Mouse (Mus musculus) yolk sac, embryonic 10.5 days (tissue): Measurements from ENCODE around the gene Gm20388.

Source experiments
- DNase-seq: peaks from one replicate; pipeline ENCODE4 v3.0.0-alpha.2; 2017; ENCODE audit warnings: low spot score

Gm20388 gene

DNA sequence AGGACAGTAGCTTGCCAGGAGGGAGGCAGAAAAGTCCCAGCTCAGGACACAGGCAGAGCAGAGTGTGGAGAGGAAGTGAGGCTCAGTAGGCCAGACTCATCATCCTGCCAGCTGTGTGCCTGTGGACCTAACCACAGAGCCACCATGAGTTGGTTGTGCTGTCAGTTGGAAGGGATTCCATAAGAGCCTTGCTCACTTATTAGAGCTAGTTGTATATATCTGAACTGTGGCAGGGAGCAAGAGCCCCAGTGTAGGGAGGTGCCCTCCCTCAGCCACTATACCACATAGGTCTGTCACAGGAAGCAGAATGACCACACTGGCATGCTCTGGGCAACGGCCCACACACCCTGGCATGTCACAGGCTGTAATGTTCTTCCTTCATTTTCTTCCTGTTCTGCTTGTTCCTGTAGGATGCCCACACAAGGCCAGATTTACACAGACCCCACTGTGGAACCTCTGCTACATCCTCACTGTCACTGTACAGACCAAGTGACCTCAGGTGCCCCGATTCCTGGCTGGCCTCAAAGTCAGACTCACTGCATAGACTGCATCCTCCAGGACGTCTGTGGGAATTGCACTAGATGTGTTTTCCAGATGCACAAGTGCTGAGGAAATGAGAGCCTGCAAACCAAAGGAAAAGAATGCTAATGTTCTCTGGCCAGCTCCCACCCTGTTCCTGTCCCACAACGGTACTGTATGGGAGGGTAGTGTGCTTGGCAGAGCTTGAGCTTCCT is 4155.9 kb downstream of the Gm20388 start:
- no peak for DNase-seq

DNA sequence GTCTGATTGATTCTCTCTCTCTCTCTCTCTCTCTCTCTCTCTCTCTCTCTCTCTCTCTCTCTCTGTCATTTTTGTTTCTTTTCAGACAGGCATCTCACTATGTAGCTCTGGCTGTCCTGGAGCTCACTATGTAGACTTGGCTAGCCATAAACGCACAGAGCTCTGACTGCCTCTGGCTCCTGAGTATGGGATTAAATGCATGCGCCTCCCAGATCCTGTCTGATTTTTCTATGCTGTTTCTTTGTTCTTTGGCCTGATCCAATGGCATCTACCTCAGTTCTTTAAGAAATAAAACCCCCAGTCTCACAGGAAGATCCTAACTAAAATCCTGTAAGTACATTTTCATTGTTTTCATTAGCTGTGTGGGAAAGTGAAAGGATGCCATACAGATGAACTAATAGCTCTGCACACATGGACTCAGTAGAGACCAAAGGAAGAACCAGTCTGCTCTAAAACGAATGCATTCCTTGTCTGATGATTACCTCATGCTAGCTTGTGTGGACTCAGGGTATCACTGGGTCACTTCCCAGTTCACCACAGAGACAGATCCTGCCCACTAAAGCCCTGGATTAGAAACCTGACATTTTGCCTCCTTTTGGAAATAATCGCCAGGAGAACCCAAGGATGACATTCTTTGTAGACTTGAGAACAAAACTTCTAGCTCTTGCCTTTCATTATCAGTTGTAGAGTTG is 4156.6 kb downstream of the Gm20388 start:
- DNase-seq = no peak

DNA sequence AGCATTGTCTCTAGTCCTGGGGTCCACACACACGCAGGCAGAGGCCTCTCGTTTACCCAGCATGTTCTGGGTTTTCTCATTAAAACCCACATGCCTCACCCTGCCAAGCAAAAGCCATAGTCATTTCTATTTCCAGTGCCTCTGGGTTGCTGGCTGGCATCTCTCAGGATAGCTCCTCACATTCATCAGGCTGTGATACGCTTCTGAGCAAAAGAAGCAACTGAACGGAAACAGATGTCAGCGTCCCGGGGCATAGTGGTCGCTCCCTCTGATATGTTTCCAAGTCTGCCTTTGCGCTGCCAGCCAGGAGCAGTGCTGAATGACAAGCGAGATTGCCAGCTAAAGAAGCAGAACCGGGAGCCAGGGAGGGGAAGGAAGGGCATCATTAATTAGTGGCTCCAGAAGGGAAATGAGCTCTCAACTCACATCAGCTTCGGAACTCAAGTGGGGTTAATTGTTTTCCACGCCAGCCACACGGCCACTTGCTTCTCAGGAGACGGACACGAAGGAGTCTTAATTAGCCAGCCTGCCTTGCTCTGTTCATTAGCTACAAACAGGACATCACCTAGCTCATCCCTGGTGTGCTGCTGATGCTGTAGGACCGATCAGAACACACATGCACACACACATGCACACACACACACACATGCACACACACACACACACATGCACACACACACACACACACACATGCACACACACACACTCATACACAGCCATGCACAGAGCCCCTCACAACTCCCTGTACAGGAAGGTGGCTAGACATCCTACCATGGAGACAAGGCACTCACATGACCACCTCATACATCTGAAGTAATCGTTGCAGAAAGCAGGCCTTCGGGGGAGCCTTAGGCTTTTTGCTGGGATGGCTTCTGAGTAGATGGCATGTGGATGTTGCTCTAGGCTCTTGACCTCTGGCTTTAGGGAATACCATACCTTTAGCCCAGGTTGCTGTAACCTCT is 4160.0 kb downstream of the Gm20388 start:
- no peak for DNase-seq

DNA sequence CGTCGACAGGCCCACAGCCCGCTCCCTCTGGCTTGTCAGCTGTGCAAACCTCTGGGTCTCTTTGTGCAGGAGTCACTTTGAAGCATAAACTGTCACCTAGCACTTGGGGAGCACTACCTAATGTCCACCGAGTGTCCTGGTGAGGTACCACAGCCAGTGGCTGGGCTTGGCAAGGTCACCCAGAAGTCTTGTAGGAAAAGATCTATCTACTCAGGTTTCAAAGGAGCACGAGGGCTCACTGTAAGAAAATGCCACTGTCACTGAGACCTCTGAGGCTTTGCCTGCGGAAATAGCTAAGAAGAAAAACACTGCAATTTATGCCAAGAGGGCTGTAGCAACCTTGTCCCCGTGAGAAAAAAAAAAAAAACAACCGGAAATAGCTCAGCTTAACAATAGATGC is 4165.3 kb downstream of the Gm20388 start:
- no peak for DNase-seq

DNA sequence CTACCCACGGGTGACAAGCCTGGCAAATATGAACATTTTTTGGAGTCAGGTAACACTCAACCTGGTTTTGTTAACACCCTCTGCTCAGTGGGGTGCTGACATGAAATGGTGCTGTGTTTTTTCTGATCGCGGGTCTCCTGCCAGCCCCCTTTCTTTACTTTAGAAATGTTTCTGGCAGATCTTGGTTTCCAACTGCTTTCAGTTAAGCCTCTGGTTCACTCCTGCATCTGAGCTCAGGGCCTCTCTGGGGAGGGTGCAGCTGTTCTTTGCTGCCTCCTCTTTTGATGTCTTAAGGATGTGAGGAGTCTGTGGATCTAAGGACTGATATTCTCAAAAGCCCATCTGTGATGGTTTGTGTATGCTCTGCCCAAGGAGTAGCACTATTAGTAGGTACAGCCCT is 4165.8 kb downstream of the Gm20388 start:
- DNase-seq = no peak

DNA sequence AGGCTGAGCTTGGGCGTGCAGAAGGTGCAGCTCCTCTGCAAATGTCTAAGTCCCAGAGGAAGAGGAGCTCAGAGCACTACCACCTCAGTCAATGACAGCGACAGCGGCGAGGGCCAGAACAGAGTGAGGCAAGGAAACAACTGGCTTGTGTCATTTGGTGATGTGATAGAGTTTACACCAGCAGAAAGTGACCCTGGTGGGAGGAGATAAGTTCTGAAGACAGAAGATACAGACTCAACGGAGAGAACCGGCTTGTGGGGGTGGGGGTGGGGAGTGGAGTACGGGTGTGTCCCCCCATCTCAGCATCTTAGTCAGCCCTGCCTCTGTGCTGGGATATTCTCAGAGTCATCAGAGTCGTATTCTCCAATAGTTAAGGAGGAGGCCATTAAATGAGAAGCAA is 4166.7 kb downstream of the Gm20388 start:
- peak; percentile 9 for DNase-seq

DNA sequence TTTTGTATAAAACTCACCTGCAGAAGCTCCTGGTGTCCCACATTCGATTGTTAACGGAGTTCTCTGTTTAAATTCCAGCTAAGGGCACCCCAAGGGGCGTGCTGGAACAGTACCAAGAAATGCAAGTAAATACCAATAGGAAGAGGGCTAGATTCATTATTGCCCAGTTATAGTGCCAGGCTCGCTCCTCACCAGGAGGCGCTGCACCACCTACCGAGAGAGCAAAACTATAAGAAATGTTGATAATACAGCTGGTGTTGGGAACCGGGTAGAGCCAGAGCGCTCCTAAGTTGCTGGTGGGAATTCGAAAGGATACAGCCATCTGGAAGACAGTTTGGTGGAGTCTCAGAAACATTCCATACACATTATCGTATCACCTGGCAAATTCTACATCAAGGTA is 4167.4 kb downstream of the Gm20388 start:
- no peak for DNase-seq

DNA sequence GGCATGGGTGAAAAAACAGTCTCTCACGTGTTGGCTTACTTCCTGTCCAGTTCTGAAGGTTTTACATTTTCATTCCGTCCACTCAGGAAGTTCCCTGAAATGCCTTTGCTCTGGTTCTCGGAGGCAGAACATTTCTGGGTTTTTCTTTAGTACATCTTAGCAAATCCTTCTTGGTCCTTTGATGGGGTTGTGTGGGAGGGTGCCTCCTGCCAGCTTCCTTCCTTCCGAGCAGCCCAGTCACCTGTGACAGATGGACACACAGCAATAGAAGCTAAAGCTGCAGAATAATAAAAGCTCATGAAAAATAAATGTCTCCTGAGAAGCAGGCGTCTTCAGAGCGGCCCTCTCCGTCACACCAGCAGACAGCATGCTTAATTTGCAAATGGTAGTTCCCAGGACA is 4168.3 kb downstream of the Gm20388 start:
- DNase-seq = no peak

DNA sequence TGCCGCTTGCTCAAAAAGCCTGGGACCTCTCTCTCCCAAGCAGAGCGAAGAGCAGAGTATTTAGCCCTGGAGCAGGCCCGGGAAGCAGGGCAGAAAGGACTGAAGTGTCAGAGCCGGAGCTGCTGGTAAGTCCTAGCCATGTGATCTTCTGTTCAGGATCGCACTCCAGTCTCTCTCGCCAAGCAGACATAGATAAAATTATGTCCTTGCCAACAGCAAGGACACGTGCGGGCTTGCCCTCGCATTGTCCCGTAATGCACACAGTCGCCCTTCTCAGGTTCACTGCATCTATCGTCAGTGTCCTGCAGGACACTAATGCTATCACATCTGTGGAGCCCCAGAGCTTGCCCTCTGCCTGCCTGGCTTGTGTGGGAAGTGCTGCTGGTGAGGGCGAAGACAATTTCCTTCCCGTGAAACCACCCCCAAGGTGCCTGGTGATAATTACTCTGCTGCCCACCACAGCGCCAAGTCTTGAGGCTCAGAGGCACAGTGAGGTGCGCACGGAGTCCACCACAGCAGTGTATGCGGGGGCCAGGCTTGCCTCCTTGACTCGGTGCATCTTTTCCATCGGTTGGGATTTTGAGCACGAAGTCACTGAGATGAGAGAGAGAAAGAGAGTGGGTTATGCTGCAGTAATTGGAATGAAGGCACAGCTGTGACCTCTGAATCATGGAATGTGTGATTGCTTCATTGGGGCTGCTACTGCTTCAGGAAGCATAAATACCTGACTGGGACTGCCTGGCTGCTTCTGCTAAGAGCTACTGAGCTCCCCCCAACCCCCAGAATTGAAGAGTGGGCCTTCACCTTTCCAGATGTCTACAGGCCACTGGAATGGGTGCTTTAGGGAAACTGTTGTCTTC is 4170.1 kb downstream of the Gm20388 start:
- no peak for DNase-seq

DNA sequence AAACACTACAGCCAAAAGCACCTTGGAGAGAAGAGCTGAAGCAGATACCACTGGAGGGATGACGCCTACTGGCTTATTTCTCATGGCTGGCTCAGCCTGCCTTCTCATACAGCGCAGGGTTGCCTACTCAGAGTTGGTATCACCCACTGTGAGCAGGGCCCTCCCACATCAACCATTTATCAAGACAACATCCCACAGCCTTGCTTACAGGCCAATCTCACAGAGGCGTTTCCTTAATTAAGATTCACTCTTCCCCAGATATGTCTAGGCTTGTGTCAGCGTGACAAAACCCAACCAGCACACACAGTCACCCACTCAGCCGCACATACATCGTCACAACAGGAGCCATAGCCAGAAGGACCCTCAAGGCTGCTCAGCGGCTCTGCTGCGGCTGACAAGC is 4172.0 kb downstream of the Gm20388 start:
- no peak for DNase-seq

DNA sequence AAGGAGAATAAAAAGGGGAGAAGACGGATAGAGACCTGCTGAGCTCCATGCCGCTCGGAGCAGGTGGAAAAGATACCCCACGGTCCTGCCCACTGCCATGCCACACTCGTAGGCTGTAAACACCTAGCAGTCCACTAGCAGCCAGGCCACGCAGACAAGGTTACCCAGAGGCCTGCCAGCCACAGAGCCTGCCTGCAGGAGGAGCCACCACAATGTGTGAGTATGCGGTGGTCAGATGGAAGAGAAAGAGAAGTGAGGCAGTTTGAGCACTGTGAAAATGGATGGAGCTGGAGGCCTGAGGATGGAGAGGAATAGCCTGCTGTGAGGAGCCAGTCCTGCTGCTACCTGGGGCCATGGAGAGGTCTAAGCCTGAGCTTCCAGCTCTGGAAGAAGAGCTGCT is 4173.0 kb downstream of the Gm20388 start:
- no peak for DNase-seq

DNA sequence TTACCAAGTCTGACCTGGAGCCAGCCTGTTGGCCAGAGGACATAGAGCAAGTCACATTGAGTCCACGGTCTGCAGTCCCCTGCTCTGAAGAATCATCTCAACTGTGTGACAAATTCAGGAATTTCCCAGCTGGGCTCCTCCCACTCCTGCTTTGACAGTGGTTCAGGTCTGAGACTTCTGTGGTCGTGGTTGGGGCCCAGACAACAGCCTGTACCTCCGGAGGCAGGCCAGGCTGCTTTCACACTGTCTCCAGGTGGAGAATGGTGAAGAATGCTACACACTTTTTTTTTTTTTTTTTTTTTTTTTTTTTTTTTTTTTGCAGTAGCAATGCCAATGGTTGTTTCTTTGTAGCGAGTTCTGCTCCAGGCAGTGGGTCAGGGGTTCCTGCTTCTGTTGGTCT is 4175.0 kb downstream of the Gm20388 start:
- no peak for DNase-seq

DNA sequence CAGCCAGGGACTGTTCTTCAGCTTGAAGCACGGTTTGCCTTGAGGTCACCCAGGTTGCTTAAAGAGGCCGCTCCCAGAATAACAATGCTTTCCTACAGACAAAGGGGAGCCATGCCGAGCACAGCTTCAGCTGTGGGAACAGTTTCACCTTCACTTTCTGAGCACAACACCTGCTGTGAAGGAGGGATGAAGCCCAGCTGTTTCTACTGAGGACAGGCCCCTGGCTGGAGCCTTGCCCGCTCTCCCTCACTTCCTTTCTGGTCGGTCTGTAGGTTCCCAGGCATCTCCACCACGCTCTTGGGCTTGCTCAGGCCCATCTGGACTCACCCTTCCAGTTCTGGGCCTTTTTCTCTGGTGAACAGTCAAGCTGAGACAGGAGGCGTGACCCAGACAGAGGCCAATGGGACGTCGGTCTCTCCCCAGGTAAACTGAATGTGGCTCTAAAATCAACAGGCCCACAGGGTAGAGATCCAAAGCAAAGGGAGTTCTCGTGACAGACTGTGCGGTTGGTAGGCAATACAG is 4177.5 kb downstream of the Gm20388 start:
- no peak for DNase-seq

DNA sequence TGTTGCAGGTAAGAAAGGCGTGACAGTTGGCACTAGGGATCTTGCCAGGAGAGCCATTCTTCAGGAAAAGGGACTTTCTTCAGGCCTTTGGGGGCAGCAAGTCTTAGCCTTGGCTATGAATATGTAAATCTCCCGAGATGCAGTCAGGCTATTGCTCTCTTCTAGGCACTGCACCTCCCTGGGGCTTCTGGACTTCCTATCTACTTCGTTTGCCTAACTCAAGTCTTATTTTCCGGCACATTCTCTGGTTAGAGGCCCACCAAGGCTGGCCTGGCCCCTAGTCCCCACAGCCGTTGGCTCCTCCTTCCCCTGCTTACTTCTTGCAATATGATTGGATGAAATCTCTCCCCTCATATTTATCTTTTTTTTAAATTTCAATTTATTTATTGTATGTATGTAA is 4178.4 kb downstream of the Gm20388 start:
- no peak for DNase-seq

DNA sequence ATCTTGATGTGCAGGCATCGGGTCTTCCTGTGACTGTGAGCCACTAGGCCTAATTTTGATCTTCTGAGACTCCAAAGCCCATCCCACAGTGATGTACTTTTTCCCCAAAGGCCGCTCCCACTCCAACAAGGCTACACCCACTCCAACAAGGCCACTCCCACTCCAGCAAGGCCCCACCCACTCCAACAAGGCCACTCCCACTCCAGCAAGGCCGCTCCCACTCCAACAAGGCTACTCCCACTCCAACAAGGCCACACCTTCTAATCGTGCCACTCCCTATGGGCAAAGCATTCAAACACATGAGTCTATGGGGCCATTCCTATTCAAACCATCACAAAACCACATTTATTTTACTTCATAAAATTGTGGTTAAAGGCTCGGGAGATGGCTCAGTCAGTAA is 4179.8 kb downstream of the Gm20388 start:
- no peak for DNase-seq

DNA sequence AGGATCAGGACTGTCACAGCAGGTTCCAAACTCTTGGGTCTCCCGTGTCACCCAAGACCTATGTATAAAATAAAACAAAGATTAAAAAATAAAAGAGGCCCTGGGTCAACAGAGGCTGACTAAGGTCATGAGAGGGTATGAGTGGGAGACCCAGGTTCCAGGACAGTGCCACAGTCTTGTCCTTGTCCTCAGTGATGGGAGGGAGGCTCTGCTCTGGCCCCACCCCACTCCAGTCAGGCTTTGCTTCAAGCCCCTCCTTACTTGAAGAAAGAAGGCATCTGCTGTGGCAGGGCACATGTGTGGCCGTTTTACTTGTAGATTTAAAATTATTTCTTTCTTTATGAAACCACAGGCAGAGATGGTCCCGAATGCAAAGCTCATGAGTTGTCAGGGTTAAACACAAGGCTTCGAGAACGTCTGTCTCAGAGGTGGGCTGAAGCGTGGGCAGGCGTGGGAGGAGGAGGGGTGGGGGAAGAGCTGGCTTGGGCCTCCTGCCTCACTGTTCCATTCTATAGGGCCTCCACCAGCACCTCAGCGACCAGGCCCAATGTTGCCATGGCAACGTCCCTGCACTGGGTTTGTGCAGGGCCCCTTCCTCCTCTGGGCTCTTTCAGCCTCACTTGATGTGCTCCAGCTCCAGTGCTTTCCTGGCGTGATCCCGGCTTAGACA is 4188.4 kb downstream of the Gm20388 start:
- DNase-seq = peak; percentile 31

DNA sequence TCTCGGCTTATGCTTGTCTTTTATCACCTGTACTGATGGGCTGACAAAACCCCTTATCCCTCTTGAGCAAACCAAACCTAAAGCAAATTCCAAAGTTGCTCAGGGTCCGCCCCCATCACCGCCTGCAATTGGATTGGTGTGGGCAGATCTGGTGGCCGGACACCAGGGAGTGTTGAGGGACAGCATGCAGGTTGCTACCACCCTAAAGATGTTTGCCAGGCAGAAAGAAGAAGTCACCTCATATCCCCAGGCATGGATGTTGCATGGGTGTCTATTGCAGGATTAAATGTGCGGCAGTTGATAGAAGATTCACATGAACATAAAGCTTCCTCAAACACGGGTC is 4189.0 kb downstream of the Gm20388 start:
- no peak for DNase-seq

DNA sequence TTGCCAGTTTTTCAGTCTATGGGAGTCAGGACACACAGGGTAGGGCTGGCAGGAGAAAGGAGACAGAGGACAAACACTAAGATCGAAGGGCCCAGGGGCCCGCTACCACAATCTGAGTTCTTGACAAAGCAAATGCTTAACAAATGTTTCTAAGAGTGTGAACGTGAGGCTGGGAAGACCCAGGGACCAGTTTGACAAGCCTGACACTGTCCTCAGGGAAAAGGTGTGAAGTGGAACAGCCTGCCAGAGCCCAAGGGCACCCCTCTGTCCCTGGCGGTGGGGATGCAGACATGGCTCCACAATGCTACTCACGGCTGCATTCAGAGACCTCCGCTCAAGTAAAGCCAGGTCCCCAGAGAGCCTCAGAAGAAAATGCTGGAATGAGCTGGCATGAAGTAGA is 4195.2 kb downstream of the Gm20388 start:
- no peak for DNase-seq

DNA sequence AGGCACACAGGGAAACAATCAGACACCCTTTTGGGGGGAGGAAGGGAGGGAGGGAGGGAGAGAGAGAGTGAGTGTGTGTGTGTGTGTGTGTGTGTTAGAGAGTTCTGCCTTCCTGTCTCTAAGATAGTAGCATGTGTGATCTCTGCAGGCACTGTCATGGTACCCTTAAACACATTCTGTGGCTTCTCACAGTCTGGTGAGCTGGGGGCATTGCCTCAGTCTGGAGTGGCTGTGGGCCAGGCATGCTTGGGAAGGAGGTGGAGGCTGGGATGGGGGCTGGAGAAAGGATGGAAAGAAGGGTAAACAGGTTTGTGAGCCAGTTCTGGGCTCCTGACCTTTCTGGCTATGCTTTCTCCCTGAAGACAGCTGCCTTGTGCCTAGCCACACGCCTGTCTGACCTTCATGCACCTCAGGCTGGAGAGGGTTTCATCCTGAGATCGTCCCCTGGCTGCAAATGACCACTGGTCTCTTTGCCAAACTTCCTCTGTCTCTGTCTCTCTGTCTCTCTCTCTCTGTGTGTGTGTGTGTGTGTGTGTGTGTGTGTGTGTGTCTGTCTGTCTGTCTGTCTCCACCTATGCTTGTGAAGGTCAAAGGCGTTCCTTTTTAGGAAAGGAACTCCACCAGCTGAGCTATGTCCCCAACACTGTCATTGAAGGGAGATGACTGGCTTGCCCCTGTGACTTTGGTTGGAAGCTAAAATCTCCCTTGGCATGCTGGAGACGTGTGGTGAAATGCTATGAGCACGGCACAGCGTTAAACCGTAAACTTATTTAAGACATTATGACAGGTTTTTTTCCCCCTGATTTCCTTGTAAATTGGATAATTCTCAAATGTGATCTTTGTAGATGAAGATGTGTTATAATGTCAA is 4195.9 kb downstream of the Gm20388 start:
- DNase-seq = no peak

DNA sequence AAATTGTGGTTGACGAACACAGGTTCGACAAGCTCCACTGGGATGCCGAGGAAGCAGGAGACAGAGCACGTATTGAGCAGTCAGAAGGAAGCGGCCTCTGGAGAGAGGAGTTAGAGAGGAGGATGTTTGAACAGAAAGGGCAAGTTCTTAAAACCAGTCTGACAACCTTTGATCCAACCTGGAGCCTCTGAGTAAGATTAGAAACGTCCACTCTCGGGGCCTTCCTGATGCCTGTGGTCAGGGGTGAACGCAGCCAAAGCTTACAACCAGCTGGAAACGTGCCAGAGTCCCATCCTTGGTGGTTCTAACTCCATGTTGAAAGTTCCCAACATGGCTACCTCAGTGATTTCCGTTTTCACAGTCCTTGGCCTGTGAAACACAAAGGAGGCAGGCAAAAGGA is 4202.5 kb downstream of the Gm20388 start:
- DNase-seq = no peak
